Mouse (Mus musculus) skeletal muscle tissue, postnatal 0 days (tissue): ENCODE measurements around the gene Naa20. TPM values are rescaled to one million over a fixed set of nuclear protein-coding genes. Genes with fewer than 3 reads are reported as not detected.

Experiments used
- microRNA-seq, 2 experiments: library from miRNA; unstranded; fragments of <30 nt; microRNA quantifications; one replicate each; pipeline ENCODE4; 2016
- polyA plus RNA-seq: library from polyadenylated mRNA; unstranded; fragments of >200 nt; fragmentation: Nextera tagmentation; extraction: Ambion mirVana; gene quantifications from 2 replicates; pipeline ENCODE4 v1.2.1, GENCODE M21; 2015

The Naa20 gene
- 132 and 137 TPM in 2 replicates for polyA plus RNA-seq

GRCm38 (mm10) chr2:145901861-145902260 is at the start of gene Naa20:
Naa20 (plus strand) TSS chr2:145902099.

GRCm38 (mm10) chr2:145934339-145935231 is 32.7 kb downstream of the Naa20 start, which contains the start of the genes Cfap61 and Crnkl1:
Cfap61 (plus strand) TSS chr2:145934784.
Crnkl1 (minus strand) TSS chr2:145935014.

Small RNA genes lying within 50 kb of the gene (microRNA-seq; reads per million reads assigned to microRNA genes)
- gene Gm25026 = 0 reads per million in 2 experiments

Other genes starting within 250 kb of the Naa20 start
- 10.9 and 19.0 TPM in 2 replicates for gene Rin2, start 226.9 kb upstream of the Naa20 start, polyA plus RNA-seq
- not detected in 2 replicates for gene Cfap61, start 32.7 kb downstream of the Naa20 start, polyA plus RNA-seq
- 11.3 and 12.1 TPM in 2 replicates for gene Crnkl1, start 32.9 kb downstream of the Naa20 start, polyA plus RNA-seq